Mouse (Mus musculus): ENCODE measurements around the gene Tbc1d8.

The Tbc1d8 gene

DNA sequence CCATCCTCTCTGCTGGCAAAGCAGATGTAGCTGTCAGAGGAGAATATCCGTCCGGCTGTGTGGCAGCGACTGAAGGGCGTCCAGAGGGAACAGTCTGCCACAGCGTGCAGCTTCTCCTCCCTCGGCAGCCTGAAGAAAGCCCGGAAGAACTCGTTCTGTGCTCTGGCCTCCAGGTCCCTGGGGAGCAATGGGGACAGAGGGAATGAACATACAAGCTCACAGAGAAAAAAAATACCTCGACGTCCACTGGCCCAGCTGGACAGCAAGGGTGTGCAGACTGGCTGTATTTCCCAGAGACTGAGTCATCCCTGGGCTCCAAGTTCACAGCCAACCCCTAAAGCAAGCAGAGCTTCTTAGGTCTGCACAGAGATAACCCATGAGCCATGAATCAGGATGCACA, 84.5 kb downstream of the Tbc1d8 start:
- no peak for DNase-seq (ENCODE audit: low spot score)

DNA sequence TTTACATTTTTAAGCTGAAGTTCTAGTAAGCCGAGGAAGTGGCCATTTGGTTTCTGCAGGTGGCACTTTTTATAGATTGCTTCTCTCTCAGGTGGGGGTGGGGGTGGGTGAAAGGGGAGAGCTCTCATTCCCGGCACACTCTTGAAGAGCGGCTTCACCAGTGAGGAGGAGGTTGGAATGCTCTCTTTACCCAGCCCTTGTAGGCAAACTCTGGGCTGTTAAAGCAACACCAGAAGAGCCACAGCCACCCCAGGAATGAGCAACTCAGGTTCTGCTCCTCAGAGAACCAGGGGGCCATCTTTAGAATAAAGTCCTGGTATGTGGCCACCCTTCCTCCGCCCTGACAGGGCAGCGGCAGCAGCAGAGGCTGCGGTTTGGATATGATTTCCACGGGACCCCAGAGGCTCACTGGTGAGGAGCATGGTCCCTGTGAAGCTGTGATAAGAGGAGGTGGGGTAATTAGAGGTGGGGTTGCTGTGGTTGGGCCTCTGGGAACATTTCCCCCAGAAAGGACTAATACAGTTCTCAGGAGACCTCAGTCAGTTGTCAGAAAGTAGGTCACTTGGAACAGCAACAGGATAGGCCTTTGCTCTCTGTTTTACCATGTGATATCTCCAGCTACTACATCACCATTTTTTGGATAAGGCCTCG, 85.2 kb downstream of the Tbc1d8 start:
- DNase-seq (ENCODE audit: low spot score) = peak; percentile 55

DNA sequence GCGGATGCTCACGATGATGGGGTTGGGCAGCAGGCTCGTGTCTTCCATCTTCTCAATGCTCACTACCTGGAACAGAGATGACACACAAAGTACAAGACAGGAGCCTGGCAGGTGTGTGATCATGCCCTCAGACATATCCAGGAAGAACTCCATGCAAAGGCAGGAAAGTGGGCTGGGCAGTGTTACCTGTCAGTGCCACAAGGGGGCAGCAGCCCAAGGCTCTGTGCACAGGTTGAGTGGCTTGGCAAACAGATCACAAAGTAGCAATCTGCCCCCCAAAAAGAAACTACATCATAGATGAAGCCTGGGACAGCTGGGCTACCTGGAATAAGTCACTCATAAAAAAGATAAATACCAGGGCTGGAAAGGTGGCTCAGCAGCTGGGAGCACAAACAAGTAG, 86.4 kb downstream of the Tbc1d8 start:
- peak; percentile 73 for DNase-seq (ENCODE audit: low spot score)

DNA sequence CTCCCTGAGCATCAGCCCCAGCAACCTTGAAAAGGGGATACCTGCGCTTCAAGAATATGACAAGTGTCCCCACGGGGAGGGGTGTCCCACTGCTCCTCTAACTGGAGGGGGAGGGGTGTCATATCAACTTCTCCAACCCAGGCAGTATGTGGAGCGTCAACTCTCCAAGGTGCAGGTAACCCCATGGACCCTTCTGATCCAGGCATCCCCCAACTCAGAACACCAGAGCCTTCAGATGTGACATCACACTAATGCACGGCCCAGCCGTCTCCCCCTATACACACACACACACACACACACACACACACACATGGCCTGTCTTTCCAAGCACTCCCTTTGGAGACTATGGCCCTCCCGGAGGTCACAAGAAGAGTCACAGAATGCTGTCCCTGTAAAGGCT, 86.9 kb downstream of the Tbc1d8 start:
- no peak for DNase-seq (ENCODE audit: low spot score)

DNA sequence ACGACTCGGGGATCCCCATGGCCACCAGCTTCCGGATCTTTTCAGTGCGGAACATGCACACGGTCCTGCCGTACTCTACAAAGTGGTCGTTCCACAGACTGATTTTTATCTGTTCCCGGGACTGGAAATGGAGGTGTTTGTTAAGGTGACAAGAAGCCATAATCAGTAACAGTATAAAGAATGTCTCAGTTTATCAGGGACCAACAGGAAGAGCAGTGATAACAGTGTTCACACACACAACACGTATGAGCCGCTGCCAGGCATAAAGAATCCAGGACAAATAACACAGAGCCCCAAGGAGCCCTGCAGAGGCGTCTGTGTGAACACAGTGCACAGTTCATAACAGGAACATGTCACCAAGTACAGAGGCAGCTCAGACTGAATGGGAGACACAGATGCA, 89.2 kb downstream of the Tbc1d8 start:
- no peak for DNase-seq (ENCODE audit: low spot score)

DNA sequence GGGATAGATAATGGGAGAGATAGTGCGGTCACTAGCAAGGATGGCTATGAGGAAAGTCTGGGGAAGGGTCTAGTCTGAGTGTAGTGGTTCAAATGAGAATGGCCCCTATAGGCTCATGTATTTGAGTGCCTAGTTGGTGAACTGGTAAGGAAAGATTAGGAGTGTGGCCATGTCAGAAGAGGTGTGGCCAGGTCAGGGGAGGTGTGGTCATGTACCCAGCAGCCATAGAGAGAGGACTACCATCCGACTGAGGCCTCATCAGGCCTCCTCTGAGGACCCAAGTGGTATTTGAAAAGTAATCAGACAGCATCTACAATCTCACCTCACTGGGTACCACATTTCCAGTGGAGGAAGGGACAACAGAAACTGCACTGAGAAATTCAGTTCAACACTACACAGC, 90.4 kb downstream of the Tbc1d8 start:
- DNase-seq (ENCODE audit: low spot score) = no peak

DNA sequence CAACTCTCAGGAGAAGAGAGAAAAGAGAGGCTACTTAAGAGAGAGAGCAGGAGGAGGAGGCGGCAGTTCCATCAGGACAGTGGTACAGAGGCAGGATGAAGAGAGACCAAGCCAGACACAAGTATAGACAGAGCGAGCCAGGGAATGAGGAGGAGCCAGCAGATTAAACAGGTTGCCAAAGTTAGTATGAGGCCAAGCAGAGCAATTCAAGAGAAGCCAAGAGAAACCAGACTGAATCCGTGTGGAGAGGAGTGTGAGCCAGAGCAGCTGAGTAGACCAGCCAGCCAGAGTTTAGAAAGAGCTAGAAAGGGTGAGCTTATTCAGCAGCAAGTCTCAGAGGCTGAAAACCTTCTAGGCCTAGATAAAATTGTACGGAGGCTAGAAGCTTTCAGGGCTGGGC, 91.1 kb downstream of the Tbc1d8 start:
- no peak for DNase-seq (ENCODE audit: low spot score)

DNA sequence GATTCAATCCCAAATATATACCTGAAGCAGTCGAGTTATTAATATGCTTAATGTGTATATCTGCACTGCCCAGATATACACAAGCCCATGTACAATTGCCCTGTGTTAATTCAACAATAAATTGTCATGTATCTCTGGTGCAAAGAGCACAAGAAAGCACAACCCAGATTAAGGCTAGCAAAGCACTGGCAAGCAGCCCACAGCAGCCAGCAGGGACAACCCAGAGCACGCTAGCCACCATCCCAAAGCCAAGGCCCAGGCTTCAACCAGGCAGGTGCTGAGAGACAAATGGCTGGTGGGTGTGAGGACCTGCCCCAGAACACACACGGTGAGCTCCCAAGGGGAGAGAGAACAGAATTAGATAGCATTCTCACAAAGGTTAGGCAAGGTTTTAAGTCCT, 92.1 kb downstream of the Tbc1d8 start:
- DNase-seq (ENCODE audit: low spot score) = no peak

DNA sequence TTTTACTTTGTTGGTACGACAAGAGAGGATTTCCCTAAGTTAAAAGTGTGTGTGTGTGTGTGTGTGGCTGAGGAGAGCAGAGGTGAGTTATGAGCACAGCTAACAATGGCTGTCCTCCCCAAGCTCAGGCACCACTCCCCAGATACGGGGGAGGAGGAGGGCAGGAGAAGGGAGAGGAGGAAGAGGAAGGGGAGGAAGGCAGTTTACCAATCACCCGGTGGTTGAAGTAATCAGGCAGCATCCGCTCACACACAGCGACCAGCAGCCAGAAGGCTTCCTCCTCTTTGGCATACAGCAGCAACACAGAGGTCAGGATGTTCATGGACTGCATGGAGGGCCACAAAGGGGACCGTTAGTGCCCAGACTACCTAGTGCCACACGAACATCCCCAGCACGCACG, 93.6 kb downstream of the Tbc1d8 start:
- DNase-seq (ENCODE audit: low spot score) = no peak

DNA sequence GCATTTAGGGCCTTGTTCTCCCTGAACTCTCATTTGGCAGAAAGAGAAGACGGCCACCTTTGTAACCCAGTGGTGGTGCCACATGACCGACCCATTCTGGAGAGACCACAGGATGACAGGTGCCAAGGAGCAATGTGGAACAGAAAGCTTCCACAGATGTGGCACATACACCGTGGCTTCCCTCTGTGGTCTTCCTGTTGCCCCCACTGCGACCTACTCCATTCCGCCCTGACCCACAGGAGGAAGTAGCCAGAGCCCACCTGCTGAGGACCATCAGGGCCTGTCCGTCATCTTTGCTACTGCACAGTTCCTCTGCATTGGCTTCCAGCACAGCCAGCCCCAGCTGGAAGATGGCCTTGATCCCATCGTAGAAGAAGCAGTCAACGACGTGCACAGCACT, 97.5 kb downstream of the Tbc1d8 start:
- no peak for DNase-seq (ENCODE audit: low spot score)

DNA sequence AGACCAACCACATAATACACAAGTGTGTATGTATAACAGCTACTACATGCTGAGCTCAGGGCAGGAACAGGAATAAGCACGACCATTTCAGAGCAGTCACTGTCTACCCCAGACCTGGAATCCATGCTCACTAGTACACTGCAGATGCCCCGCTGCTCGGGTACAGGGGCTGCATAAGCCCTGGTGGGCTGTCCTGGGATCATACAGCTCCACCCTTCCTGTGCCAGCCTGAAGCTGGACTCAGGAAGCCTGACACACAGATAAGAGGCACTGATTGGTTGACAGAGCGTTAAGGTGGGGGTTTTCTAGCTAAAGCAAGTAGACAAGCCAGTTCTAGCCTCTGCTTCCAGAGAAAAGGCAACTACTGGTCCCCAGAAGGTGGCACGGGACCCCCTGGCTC, 99.5 kb downstream of the Tbc1d8 start:
- DNase-seq (ENCODE audit: low spot score) = no peak

DNA sequence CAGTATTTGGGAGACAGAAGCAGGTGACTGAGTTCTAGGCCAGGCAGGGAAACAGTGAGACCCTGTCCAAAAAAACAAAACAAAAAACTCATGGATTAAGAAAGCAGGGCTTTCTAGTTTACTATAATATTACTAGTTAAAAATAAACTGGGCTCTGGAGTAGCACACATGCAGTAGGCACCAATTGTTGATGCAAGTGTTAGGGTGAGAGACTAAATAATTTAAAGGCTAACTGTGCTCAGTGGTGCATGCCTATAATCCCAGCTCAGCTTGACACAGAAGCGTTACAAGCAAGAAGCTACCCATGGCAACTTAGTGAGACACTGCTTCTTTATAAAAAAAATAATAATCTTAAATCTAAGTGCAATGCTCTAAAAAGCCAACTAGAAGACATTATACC, 100.0 kb downstream of the Tbc1d8 start:
- no peak for DNase-seq (ENCODE audit: low spot score)

DNA sequence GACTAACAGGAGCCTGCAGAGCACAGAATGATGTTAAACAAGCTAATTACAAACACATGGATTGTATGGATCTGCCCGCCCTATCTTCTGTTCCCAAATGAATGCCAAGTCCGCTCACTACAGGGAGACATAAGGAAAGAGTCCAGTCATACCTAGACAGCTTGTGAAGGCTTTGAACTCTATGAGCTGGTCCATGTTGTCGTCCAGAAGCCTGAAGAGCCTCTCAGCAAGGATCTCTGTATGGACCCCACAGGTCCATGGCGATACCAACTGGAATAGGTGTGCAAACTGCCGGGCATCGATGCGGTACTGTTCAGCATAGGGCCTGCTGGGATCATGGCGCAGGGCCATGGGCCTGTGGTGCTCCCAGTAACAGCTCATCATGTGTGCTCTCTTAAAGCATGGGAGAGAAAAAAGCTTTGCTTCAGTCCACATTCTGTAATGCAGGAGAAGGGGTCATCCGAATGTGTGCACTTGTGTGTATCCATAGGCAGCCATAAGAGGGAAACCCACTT, 101.8 kb downstream of the Tbc1d8 start:
- no peak for DNase-seq (ENCODE audit: low spot score)

DNA sequence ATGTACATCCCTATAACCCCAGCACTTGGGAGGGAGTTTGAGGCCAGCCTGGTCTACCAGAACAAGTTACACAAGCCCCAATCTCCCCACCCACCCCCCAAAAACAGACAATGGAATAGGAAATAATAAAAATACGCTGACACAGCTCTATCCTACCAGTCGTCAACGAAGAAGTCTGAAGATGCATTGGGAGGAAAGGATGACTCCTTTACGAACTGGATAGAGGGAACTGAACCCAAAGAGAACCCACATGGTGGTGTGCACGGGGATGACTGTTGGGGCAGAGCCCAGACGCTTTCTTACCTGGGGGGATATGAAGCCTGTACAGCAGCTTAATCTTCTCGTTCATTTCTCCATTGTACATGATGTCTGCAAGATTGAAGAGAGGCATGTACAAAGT, 102.4 kb downstream of the Tbc1d8 start:
- no peak for DNase-seq (ENCODE audit: low spot score)

DNA sequence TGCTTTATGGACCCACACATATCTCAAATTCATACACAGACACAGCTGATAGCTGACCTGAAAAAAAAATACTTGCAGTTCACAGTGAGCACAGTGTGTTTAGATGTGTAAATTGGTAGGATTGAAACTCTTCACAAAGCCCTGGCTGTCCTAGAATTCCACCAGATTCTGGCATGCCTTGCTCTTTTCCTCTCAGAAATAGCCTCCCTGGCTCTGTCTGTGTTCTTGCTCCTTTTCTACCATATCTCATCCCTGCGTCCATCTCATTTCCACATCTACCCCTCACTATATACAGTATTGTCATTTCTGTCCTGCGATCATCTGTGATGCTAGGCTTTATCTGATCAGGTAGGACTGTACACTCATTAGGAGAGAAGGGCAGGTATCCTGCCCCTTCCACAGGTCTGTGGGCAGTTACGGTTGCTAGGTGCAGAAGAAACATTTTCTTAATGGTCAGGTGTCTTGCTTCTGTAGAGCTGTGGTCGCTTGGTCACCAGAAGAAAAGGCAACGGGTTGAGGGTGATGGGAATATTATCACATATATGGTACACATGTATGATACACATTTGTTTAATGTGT, 104.2 kb downstream of the Tbc1d8 start:
- DNase-seq (ENCODE audit: low spot score) = no peak

DNA sequence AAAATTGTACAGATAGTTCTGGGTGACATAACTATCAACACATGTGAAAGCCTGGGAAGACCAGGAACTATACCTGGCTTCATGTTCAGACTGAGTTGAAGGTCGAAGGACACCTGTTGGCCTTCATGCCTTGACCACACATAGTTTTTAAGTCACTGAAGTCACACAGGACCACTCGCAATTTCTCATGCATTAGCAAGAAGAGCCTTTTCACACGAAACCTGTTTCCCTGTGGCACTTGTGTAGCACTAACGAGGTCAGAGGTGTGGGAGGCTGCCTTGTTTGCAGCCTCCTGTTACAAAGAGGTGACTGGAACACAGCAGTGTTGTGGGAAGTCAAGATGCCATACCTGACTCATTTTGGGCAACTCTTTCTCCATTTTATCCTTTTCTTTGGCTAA, 105.2 kb downstream of the Tbc1d8 start:
- DNase-seq (ENCODE audit: low spot score) = no peak

DNA sequence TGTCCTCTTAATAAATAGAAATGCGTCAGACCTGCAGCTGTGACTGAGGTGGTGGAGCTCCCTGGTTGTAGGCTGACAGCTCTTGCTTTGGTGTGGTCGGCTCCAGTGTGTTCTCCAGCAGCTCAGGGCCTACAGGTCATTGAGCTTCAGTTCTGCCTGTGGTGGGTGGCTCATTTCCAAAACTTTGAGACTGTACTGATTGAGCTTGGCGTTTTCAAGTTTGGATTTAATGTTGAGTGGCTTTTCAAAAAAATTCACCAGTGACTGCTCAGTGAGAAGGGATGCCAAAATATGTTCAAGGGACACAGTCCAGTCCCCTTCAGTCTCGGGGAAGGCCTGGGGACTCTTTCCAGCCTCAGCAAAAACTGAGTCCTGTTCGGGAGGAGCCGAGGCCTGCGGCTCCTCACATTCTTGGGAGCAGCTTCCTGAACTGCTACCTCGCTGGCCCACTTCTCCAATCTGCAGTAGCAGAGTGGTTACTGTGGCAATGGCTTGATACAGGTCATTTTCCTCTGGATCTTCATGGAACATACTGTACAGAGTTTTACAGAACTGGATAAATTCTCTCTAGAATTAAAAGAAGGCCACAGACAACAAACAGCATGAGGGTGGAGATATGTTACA, 106.2 kb downstream of the Tbc1d8 start:
- DNase-seq (ENCODE audit: low spot score) = no peak

DNA sequence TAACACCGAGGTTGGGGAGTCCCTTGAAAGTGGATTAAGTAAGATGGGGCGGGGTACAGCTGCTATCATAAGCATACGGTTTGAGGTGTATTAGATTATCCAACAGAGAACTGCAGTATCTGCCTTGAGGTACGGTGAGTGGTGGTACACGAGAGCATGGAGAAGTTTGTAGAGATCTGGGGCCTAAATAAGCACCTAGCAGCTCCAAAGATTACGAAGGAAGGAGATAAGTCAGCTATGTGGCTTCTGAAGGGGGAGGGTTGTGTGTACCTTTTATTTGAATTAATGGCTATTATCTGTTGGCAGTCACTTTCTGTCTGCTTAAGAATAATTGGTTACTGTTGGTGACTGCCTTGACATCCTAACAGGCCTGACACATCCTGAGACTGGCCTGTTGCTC, 108.1 kb downstream of the Tbc1d8 start:
- no peak for DNase-seq (ENCODE audit: low spot score)

DNA sequence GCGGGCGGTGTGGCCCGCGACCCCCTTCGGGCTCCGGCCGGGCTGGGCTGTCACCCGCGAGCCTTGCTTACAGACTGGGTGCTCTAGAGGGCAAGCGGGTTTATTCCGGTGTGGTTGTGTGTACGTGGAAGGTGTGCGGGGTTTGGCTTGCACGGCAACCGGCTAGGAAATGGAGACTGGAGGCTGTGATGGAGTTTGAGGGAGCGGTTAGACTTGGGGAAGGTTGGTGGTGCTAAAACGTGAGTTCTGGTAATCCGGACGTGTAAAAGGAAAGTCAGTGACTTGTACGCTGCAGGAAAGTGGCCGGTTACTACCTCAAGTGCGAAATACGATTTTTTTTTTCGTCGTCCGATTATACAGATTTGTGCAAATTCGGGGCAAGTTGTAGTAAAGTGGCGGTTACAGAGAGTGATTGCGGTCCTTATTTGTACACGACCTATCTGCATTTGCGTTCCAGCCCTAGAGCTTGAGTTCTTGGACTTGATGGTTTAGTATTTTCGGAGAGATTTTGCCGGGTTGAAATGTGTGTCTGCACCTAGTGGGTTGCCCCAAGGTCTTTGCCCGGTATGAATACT, 110.2 kb downstream of the Tbc1d8 start:
- DNase-seq (ENCODE audit: low spot score) = no peak

DNA sequence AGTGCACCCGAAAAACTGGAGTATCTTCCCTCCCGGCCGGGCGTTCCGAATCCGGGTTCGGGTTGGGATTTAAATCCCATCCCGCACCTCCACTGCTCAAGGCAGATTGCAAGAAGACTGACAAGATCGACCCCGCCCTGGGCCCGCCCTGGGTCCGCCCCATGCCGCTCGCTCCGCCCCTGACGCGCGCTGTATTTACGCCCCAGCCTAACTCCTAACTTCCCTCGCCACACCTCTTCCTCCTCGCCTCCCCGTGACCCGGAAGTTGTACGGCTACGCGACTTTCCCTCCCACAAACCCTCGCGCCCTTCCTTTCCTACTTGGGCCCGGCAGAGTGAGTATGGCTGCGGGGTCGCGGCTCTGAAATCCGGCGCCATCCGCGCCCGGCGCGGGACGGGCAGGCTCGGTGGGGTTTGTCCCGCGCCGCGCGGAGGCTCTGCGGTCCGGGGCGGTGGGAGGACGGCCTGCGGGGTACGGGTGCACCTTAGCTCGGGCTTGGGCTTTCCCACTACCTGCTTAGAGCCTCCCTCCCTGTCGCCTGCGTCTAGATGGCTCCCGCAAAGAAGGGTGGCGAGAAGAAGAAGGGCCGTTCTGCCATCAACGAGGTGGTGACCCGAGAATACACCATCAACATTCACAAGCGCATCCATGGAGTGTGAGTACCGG, 110.8 kb downstream of the Tbc1d8 start, which contains the start of gene Rpl31:
Rpl31 (plus strand) TSS at position 242 of the 666 bp plus-strand sequence.
- peak; percentile 90 for DNase-seq (ENCODE audit: low spot score)

DNA sequence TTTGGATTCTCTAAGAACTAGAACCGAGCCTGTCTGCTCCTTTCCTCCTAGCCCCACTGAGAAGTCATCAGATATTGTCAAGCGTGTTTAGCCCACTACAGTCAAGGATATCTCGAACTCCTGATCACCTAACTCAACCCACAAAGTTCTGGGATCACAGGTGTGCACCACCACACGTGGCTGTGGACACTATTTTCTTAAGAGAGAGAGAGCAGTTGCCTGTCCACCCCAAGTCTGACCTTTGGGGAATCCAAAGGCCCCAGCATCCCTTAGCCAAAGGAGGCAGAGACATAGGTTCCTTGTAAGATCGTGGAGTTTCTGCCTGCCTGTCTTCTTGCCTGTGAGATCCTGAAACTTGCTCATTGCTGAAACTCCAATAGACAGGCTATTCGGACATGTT, 111.5 kb downstream of the Tbc1d8 start:
- no peak for DNase-seq (ENCODE audit: low spot score)

DNA sequence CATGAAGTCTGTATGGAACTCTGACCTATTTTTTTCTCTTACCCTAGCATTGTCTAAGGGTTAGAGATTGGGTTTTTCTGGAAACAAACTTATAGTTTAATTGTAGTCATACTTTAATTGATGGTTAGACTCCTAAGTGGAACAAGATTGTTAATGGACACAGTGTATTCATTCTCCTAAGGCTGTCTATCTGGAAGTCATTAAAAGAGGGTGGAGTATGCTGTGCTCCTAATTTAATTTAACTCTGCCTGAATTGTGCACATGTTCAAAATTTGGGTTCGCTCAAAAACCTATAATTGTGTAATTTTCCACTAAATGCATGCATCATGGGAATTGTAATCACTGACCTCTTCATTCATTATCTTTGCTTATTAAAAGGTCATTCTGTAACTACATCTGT, 113.0 kb downstream of the Tbc1d8 start:
- no peak for DNase-seq (ENCODE audit: low spot score)

DNA sequence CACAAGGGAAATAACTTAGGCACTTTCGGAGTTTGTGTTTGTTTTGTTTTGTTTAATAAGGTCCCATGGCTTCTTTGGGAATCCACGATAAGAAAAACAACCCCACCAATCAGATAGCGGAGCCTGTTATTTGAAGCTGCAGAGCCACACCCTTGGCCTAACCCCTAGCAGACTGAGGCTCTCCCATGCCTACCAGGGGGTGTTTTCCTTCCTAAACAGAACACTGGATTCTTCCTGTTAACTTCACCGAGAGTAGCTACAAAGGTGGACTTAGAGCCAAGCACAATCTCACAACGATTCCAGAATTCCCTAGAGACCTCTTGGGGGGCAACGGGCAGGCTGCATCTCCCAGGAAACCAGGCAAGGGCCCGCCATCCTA, 116.1 kb downstream of the Tbc1d8 start:
- peak; percentile 25 for DNase-seq (ENCODE audit: low spot score)

All from c-Kit-positive CD71-positive TER-119-positive erythroid progenitor cells, embryonic 14.5 days (primary cell).